Mouse (Mus musculus): ENCODE data around the gene Fdxr. TPM values are rescaled to one million over a fixed set of nuclear protein-coding genes. Genes with fewer than 3 reads are reported as not detected.

Fdxr gene
- polyA plus RNA-seq, 1 experiment from 2014 or later = 16.5 TPM

DNA sequence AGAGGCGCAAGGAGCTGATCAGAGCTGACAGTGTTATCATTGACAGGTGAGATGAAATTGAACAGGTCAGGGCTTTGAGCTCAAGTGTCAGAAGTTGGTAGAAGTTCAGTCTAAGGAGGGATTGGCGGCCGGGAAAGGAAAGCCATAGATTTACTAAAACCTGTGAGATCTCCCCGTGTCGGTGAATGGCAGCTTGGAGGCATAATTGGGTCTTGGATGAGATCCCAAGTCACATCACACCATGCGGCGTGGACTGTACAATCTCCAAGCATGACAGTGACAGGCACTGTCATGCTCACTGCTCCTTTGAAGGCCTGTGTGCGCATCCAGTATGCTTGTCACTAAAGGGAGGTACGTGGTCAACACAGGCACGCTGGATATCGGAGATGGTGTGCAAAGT is 13.9 kb downstream of the Fdxr start:
- no peak for DNase-seq (ENCODE audit: low spot score)
- H3K27me3 ChIP-seq (ENCODE audit: insufficient read depth, poor library complexity, severe bottlenecking) = peaks cover 100% of the 10 kb centered on the region
- 60% methylated on average over 11 of the region's 11 CpGs for WGBS
- no peak overlapping the region for H3K4me3 ChIP-seq
- H3K36me3 ChIP-seq = no peaks in the 10 kb centered on the region
- H3K4me1 ChIP-seq = peaks cover 50% of the 10 kb centered on the region
- H3K27ac ChIP-seq = no peak overlapping the region
- no peaks in the 10 kb centered on the region for H3K9me3 ChIP-seq

DNA sequence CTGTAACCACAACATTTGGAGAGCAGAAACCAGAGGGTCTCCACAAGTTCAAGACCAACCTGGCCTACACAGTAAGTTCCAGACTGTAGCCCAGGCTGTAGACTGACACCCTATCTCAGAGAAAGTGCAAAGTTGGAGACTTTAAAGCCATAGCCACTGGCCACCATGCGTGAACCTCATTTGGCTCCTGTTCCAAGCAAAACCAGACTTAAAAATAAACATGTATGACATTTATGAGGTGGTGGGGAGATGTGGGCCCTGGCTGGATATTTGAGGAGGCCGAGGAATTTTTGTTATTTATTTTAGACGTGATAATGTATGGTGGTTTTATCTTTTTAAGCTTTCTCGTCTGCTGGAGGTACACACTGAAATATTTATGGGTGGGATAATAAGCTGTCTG is 17.7 kb downstream of the Fdxr start:
- peaks cover 100% of the 10 kb centered on the region for H3K27me3 ChIP-seq (ENCODE audit: insufficient read depth, poor library complexity, severe bottlenecking)
- no peak overlapping the region for H3K4me3 ChIP-seq
- no peak overlapping the region for H3K27ac ChIP-seq
- WGBS = 69% methylated on average over 4 of the region's 4 CpGs
- H3K9me3 ChIP-seq = no peaks in the 10 kb centered on the region
- peaks cover 21% of the 10 kb centered on the region for H3K4me1 ChIP-seq
- DNase-seq (ENCODE audit: low spot score) = no peak
- no peaks in the 10 kb centered on the region for H3K36me3 ChIP-seq

DNA sequence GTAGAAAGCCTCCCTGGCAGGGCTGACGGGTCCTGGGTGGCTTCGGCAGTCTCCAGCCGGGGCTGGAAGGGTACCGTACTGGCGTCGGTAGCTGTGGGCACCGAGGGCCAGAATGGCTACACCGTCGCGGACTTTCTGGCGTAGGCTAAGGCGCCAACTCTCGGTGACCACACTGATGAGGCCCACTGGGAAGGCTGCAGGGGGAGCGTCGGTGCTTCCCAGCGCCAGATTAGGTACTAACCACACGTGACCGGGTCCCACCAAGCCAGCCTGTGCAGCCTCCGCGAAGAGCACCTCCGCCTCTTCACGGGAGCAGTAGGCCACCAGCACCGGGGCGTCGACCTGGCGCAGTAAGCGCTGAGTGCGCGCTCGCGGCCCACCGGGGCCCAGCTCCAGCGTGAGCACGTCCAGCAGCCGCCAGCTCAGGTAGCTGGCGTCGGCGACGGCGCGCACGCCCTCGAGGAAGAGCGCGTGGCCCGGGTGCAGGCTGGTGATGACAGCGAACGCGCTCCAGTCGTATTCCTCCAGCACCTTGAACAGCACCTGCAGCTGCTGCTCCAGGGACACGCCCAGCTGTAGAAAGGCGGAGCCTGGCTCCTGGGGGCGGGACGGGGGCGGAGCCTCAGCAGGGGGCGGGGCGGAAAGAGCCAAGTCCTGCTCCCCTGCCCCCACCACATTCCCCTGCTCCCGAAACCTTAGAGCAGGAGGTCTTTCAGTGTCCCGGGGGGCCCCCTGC is 18.9 kb downstream of the Fdxr start:
- Histone ChIP-seq H3K9me3 (no peaks in the 10 kb centered on the region), H3K4me3 (peak overlapping the region; percentile 42), H3K36me3 (no peaks in the 10 kb centered on the region), H3K27ac (no peak overlapping the region), H3K27me3 (ENCODE audit: insufficient read depth, poor library complexity, severe bottlenecking) (peaks cover 100% of the 10 kb centered on the region), H3K4me1 (peaks cover 18% of the 10 kb centered on the region)
- WGBS = 14% methylated on average over 59 of the region's 59 CpGs
- no peak for DNase-seq (ENCODE audit: low spot score)

DNA sequence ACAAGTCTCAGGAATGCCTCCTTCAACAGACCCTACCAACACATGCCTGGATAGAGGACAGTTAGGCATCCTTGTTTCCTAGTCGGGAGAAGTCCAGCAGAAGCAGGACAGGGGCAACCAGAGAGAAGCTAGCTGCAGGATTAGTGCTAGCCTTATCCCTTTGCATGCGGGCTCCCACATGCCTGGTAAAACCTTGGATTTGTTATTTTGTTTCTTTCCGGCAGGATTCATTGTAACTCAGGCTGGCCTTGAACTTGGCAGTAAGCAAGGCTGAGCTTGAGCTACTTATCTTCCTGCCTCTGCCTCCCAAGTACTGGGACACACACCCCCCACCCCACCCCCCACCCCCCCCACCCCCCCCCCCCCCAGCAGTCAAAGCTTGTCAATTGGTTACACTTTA is 25.6 kb downstream of the Fdxr start:
- Histone ChIP-seq H3K4me1 (peaks cover 37% of the 10 kb centered on the region), H3K27me3 (ENCODE audit: insufficient read depth, poor library complexity, severe bottlenecking) (peaks cover 100% of the 10 kb centered on the region), H3K27ac (no peak overlapping the region), H3K4me3 (no peak overlapping the region), H3K36me3 (no peaks in the 10 kb centered on the region), H3K9me3 (no peaks in the 10 kb centered on the region)
- DNase-seq (ENCODE audit: low spot score) = no peak
- 53% methylated on average over 3 of the region's 3 CpGs for WGBS

DNA sequence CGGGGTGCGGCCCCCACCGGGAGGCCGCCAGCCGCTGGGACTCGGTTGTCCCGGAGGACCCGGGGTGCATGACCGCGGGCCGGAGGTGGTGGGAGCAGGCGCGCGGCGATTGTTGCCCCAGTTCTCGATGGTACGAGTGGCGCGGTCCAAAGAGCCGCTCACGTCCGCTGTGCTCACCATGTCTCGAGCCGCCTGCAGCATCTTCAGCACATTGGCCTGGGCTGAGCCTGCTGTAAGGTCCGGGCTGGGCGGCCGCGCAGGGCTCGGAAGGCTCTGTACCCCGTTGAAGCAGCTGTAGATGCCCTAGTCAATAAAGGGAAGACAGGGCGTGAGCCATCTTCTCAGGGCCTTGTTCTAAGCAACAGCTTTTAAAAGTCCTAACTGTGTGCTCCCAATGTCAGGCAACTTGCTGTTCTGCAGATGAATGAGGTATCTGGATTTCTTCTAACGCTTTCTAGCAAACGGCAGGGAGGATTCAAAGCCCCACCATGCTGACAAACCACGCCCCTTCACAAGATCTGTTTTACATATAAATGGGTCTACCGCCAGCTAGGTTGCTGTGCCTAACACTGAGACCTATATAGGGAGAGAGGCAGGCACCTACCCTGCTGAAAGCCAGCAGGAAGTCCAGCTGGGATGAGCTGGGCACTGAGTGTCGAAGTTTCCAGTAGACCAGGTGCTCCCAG is 26.3 kb downstream of the Fdxr start:
- H3K9me3 ChIP-seq = no peaks in the 10 kb centered on the region
- WGBS = 1% methylated on average over 36 of the region's 36 CpGs
- H3K27ac ChIP-seq = peak overlapping the region; percentile 60

DNA sequence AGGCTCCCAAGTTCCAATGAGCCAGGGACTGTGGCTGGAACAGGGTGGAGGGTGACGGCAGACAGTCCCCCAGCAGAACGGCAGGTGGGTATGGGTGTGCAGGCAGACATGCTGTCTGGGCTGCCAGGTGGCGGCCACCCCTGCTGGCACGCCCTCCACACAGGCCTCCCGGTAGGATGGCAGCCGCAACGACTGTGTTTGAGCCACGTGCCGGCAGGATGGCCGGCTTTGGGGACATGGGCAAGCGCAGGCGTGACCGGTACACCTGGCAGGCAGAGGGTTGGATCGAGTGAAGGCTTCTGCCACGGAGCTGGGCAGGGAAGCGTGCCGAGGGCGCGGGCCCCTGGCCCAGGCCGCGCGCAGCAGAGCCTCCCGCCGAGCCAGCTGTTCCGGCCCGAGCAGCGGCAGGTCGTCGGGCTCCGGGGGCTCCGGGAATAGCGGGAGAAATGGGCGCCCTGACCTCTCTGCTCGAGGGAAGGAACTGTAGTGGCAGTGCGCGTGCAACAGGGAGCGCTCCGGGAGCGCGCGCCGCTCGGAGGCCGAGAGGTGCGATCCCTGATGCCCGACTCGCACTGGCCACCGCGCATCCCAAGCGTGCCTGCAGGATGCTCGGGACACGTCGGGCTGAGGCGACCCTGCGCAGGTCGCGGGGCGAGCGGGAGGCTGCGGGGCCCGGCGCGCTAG is 27.0 kb downstream of the Fdxr start:
- peaks cover 45% of the 10 kb centered on the region for H3K4me1 ChIP-seq
- no peaks in the 10 kb centered on the region for H3K9me3 ChIP-seq
- peak overlapping the region; percentile 62 for H3K4me3 ChIP-seq
- H3K36me3 ChIP-seq = peaks cover 7% of the 10 kb centered on the region; the same call in 1 of the 2 replicates
- H3K27me3 ChIP-seq (ENCODE audit: insufficient read depth, poor library complexity, severe bottlenecking) = peaks cover 100% of the 10 kb centered on the region
- WGBS = 3% methylated on average over 63 of the region's 63 CpGs
- DNase-seq (ENCODE audit: low spot score) = no peak
- H3K27ac ChIP-seq = peak overlapping the region; percentile 60

More for the DNA sequence above, 26.3 kb downstream of the Fdxr start:
- peaks cover 100% of the 10 kb centered on the region for H3K27me3 ChIP-seq (ENCODE audit: insufficient read depth, poor library complexity, severe bottlenecking)
- peak overlapping the region; percentile 62 for H3K4me3 ChIP-seq
- DNase-seq (ENCODE audit: low spot score) = no peak
- no peaks in the 10 kb centered on the region for H3K36me3 ChIP-seq
- peaks cover 38% of the 10 kb centered on the region for H3K4me1 ChIP-seq

DNA sequence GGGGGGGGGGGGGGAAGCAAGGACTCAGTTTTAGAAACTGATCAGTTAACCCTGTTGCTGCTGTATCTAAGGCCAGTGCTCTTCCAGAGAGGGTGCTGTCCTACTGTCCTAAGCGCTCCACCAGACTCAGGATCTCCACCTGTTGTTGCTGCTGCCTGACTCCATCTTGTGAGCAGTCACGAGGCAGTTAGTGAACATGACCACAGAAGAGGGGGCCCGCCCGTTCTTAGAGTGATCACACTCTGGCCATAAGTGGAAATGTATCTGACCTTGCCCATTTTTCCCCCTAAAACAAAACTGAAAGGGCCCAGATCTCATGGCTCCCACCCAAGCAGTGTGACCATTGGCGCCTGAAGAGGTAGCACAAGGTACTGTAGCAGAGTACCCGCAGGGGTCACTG is 28.9 kb downstream of the Fdxr start:
- 0 out of 2 replicates have a peak overlapping the region, but pooled peaks have one; percentile 6 for H3K4me3 ChIP-seq
- peaks cover 64% of the 10 kb centered on the region for H3K4me1 ChIP-seq
- no peak for DNase-seq (ENCODE audit: low spot score)
- no peak overlapping the region for H3K27ac ChIP-seq
- H3K27me3 ChIP-seq (ENCODE audit: insufficient read depth, poor library complexity, severe bottlenecking) = peaks cover 84% of the 10 kb centered on the region
- 62% methylated on average over 6 of the region's 6 CpGs for WGBS
- H3K9me3 ChIP-seq = no peaks in the 10 kb centered on the region
- H3K36me3 ChIP-seq = peaks cover 19% of the 10 kb centered on the region; the same call in 1 of the 2 replicates

DNA sequence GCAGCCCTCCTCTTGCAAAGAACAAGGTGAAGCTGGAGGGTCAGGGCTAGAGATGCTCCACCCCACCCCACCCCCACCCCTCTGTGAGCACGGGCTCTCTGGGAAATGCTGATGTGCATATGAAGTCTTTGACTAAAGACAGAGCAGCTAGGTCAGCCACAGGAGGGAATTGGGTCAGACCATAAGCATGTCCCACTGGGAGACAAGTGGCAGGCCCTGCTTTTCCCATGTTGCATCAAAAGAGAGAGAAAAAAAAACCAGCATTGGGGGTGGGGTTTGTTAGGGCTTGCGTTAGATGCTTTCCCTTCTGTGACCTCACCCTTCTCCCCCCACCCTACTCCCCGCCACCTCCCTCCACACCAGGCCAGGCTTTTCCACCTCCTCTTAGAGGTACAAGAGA is 29.6 kb downstream of the Fdxr start:
- H3K27me3 ChIP-seq (ENCODE audit: insufficient read depth, poor library complexity, severe bottlenecking) = peaks cover 82% of the 10 kb centered on the region
- peak overlapping the region; percentile 6; the same call in 1 of the 2 replicates for H3K4me3 ChIP-seq
- WGBS = 17% methylated on average over 3 of the region's 3 CpGs
- peaks cover 70% of the 10 kb centered on the region for H3K4me1 ChIP-seq
- peaks cover 19% of the 10 kb centered on the region; the same call in 1 of the 2 replicates for H3K36me3 ChIP-seq
- no peak overlapping the region for H3K27ac ChIP-seq
- no peak for DNase-seq (ENCODE audit: low spot score)
- no peaks in the 10 kb centered on the region for H3K9me3 ChIP-seq

DNA sequence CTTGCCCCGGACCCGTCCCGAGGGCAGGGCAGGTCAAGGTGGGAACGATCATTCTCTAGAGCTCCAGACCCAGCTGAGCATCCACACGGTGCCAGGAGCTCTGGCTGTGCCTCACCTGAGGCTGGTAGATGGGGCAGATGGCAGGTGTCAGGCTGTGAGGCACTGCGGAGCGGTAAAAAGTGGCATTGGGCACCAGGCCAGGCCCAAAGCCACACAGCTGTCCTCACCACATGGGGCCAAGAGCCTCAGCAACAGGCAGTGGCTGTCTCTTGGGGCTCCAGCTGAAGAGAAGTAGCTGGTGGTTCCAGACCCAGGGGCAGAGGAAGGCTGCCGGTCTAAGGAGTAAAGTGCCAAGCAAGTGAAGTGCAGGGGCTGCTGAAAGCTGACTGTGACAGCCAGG is 30.5 kb downstream of the Fdxr start:
- Histone ChIP-seq H3K4me1 (peaks cover 74% of the 10 kb centered on the region), H3K36me3 (peaks cover 19% of the 10 kb centered on the region; the same call in 1 of the 2 replicates), H3K27ac (no peak overlapping the region), H3K9me3 (no peaks in the 10 kb centered on the region), H3K4me3 (no peak overlapping the region), H3K27me3 (ENCODE audit: insufficient read depth, poor library complexity, severe bottlenecking) (peaks cover 78% of the 10 kb centered on the region)
- no peak for DNase-seq (ENCODE audit: low spot score)
- WGBS = 69% methylated on average over 8 of the region's 8 CpGs

DNA sequence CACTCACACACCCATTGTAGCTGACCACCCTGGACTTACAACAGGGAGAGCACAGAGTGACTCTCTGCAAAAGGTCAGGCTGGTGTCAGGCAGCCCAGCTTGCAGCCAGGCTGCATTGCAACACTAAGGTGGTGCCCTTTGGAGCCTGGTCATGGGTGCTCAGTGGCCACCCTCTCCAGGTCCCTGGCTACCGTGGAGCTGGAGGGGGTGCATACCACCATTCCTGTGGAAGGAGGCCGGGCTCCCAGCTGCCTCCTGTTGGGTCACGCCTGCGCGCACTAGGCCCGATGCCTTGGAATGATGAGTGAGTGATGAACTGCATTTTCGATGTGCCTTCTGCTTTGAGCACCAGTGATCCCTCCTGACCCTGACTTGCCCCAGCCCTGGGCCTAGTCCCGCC is 32.0 kb downstream of the Fdxr start:
- Histone ChIP-seq H3K27me3 (ENCODE audit: insufficient read depth, poor library complexity, severe bottlenecking) (peaks cover 77% of the 10 kb centered on the region), H3K27ac (0 out of 2 replicates have a peak overlapping the region, but pooled peaks have one; percentile 69), H3K36me3 (peaks cover 19% of the 10 kb centered on the region; the same call in 1 of the 2 replicates), H3K4me3 (no peak overlapping the region), H3K9me3 (no peaks in the 10 kb centered on the region), H3K4me1 (peaks cover 66% of the 10 kb centered on the region)
- 87% methylated on average over 8 of the region's 8 CpGs for WGBS
- no peak for DNase-seq (ENCODE audit: low spot score)

DNA sequence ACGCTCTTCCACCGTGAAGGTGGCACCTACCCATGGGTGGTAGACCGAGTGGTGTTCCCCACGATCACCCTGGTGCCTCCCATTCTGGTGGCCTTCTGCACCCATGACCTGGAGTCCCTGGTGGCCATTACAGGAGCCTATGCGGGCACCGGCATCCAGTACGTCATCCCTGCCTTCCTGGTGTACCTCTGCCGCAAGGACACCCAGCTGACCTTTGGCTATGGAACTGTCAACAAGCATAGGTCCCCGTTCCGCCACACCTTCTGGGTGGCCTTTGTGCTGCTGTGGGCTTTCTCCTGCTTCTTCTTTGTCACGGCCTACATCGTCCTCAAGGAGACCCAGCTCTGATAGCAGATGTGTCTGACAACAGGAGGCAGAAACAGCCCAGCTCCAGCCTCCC is 33.1 kb downstream of the Fdxr start:
- peaks cover 72% of the 10 kb centered on the region for H3K4me1 ChIP-seq
- no peaks in the 10 kb centered on the region for H3K9me3 ChIP-seq
- no peak overlapping the region for H3K4me3 ChIP-seq
- WGBS = 75% methylated on average over 12 of the region's 12 CpGs
- peaks cover 22% of the 10 kb centered on the region; the same call in 1 of the 2 replicates for H3K36me3 ChIP-seq
- peak overlapping the region; percentile 69 for H3K27ac ChIP-seq
- no peak for DNase-seq (ENCODE audit: low spot score)
- peaks cover 76% of the 10 kb centered on the region for H3K27me3 ChIP-seq (ENCODE audit: insufficient read depth, poor library complexity, severe bottlenecking)

DNA sequence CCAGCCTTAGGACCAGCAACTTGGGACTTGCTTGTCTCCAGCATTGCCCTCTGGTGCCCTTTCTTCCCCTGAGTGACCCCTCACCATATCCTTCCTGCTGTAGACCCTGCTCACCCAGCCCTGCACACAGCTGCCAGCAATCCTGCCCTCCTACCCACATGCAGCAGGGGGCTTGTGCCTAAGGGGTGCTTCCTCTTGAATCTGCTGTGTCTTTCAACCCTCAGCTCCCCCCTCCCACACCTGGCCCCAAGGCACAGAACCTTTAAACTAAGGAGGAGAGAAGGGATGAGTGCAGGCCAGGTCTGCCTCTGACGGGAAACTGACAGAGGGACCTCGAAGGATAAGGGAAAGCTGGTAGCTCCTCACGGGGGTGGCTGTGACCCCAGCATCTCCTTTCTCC is 34.1 kb downstream of the Fdxr start:
- DNase-seq (ENCODE audit: low spot score) = no peak
- Histone ChIP-seq H3K4me3 (no peak overlapping the region), H3K9me3 (no peaks in the 10 kb centered on the region), H3K27me3 (ENCODE audit: insufficient read depth, poor library complexity, severe bottlenecking) (peaks cover 73% of the 10 kb centered on the region), H3K27ac (0 out of 2 replicates have a peak overlapping the region, but pooled peaks have one; percentile 13), H3K36me3 (peaks cover 26% of the 10 kb centered on the region; the same call in 1 of the 2 replicates), H3K4me1 (peaks cover 75% of the 10 kb centered on the region)
- whole genome bisulfite sequencing = 81% methylated on average over 3 of the region's 3 CpGs

DNA sequence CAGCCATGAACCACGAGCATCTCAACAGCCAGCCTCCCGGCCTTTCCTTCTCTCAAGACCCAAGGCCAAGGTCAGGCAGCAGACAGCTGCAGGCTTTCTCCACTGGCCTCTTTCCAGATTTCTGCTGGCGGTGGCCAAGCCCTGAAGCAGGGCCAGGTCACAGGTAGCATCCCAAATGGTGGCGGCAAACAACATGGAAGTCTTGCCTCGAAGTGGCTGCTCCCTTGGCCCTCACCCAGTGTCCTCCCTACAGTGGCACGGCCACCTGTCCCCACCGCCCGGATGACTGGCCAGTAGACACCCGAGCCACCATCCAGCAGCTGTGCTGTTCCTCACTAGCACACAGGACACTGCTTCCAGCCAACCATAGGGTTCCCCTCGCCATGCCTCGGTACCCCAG is 35.4 kb downstream of the Fdxr start:
- no peak overlapping the region for H3K4me3 ChIP-seq
- WGBS = 84% methylated on average over 11 of the region's 11 CpGs
- H3K4me1 ChIP-seq = peaks cover 70% of the 10 kb centered on the region
- no peak overlapping the region for H3K27ac ChIP-seq
- no peak for DNase-seq (ENCODE audit: low spot score)
- H3K9me3 ChIP-seq = no peaks in the 10 kb centered on the region
- H3K27me3 ChIP-seq (ENCODE audit: insufficient read depth, poor library complexity, severe bottlenecking) = peaks cover 62% of the 10 kb centered on the region
- H3K36me3 ChIP-seq = peaks cover 26% of the 10 kb centered on the region; the same call in 1 of the 2 replicates

Data from heart, embryonic 10.5 days (tissue).